Mouse (Mus musculus) MEL (cell line): ENCODE data around the gene Lrrc49. TPM values are rescaled to one million over a fixed set of nuclear protein-coding genes. Genes with fewer than 3 reads are reported as not detected.
A peak's percentile ranks its signal among the peaks of the same experiment; 100 is the strongest.

Source experiments
- DNase-seq: peaks from one replicate; pipeline ENCODE4 v3.0.0; 2011; ENCODE audit warnings: low read depth, low spot score
- H3K27ac ChIP-seq: 2 replicates; pipeline ENCODE4 v1.5.1; 2012; ENCODE audit warnings: low read depth, mild to moderate bottlenecking, control low read depth, low read length, moderate library complexity; ENCODE audit not compliant: control insufficient read depth
- H3K27me3 ChIP-seq, 2 experiments: fragments of 150-350 bp in 1 of 2; sonication (generic) in 1 of 2; 2 replicates each; pipeline ENCODE4 v1.6.1; 2012; ENCODE audit warnings: low read length in 2 of 2, mild to moderate bottlenecking in 2 of 2, improper control_type of control experiment in 1 of 2, moderate library complexity in 1 of 2; ENCODE audit not compliant: insufficient read depth in 2 of 2, control insufficient read depth in 1 of 2
- H3K36me3 ChIP-seq, 2 experiments: 2 replicates each; pipeline ENCODE4 v1.6.1; 2012 to 2014; ENCODE audit warnings: low read length in 2 of 2, improper control_type of control experiment in 1 of 2, inconsistent platforms in 1 of 2, mild to moderate bottlenecking in 1 of 2; ENCODE audit not compliant: insufficient read depth in 2 of 2, control insufficient read depth in 1 of 2
- H3K4me1 ChIP-seq, 2 experiments: fragments of 150-350 bp in 1 of 2; sonication (generic) in 1 of 2; 2 replicates each; pipeline ENCODE4 v1.6.1; 2012; ENCODE audit warnings: low read length in 2 of 2, improper control_type of control experiment in 1 of 2, mild to moderate bottlenecking in 1 of 2; ENCODE audit not compliant: insufficient read depth in 2 of 2, control insufficient read depth in 1 of 2
- H3K4me3 ChIP-seq, 2 experiments: fragments of 150-350 bp in 1 of 2; sonication (generic) in 1 of 2; 2 replicates each; pipeline ENCODE4 v1.5.1; 2012; ENCODE audit warnings: low read depth in 2 of 2, low read length in 2 of 2, mild to moderate bottlenecking in 2 of 2, moderate library complexity in 2 of 2, control low read depth in 1 of 2, improper control_type of control experiment in 1 of 2; ENCODE audit not compliant: control insufficient read depth in 1 of 2, insufficient read depth in 1 of 2
- H3K79me2 ChIP-seq: 2 replicates; pipeline ENCODE4 v1.6.1; 2012; ENCODE audit warnings: mild to moderate bottlenecking, low read length, moderate library complexity; ENCODE audit not compliant: control insufficient read depth, poor library complexity, insufficient read depth
- H3K9ac ChIP-seq: 2 replicates; pipeline ENCODE4 v1.6.1; 2012; ENCODE audit warnings: low read depth, mild to moderate bottlenecking, control low read depth, low read length, moderate library complexity; ENCODE audit not compliant: control insufficient read depth, poor library complexity, severe bottlenecking
- H3K9me3 ChIP-seq: fragments of 150-350 bp; sonication (generic); replicated peaks from 2 replicates; pipeline ENCODE4 v1.6.1; 2012; ENCODE audit warnings: mild to moderate bottlenecking, low read length, improper control_type of control experiment, moderate library complexity; ENCODE audit not compliant: insufficient read depth
- BHLHE40 ChIP-seq: IDR thresholded peaks from 2 replicates; pipeline ENCODE4 v1.6.1; 2012; ENCODE audit warnings: low read depth, mild to moderate bottlenecking, inconsistent platforms, low read length, improper control_type of control experiment, borderline replicate concordance
- CHD1 ChIP-seq: IDR thresholded peaks from 2 replicates; pipeline ENCODE4 v1.6.1; 2012; ENCODE audit warnings: low read depth, mild to moderate bottlenecking, inconsistent platforms, low read length, improper control_type of control experiment
- CTCF ChIP-seq, 3 experiments: IDR thresholded peaks in 2 of 3; conservative IDR thresholded peaks in 1 of 3; 2 replicates each; pipeline ENCODE4 v1.5.1; 2011 to 2012; ENCODE audit warnings: low read length in 3 of 3, low read depth in 2 of 3, mild to moderate bottlenecking in 2 of 3, improper control_type of control experiment in 1 of 3, inconsistent platforms in 1 of 3, mixed read lengths in 1 of 3, moderate library complexity in 1 of 3; ENCODE audit not compliant: control insufficient read depth in 1 of 3, insufficient read depth in 1 of 3, poor library complexity in 1 of 3, severe bottlenecking in 1 of 3
- E2F4 ChIP-seq: IDR thresholded peaks from 2 replicates; pipeline ENCODE4 v1.6.1; 2011; ENCODE audit warnings: low read depth, low read length, improper control_type of control experiment, borderline replicate concordance
- ELF1 ChIP-seq: IDR thresholded peaks from 2 replicates; pipeline ENCODE4 v1.6.1; 2014; ENCODE audit warnings: low read depth, mild to moderate bottlenecking, inconsistent platforms, low read length, improper control_type of control experiment, moderate library complexity
- GATA1 ChIP-seq: IDR thresholded peaks from 2 replicates; pipeline ENCODE4 v1.6.1; 2011; ENCODE audit warnings: low read depth, low read length, improper control_type of control experiment
- HCFC1 ChIP-seq: IDR thresholded peaks from 2 replicates; pipeline ENCODE4 v1.6.1; 2012; ENCODE audit warnings: low read depth, mild to moderate bottlenecking, inconsistent platforms, low read length, improper control_type of control experiment, moderate library complexity
- JUND ChIP-seq: IDR thresholded peaks from 2 replicates; pipeline ENCODE4 v1.6.1; 2011; ENCODE audit warnings: low read depth, mild to moderate bottlenecking, improper control_type of control experiment, low read length
- MAFK ChIP-seq: IDR thresholded peaks from 2 replicates; pipeline ENCODE4 v1.6.1; 2011; ENCODE audit warnings: low read depth, mild to moderate bottlenecking, low read length, improper control_type of control experiment, borderline replicate concordance
- MAZ ChIP-seq: IDR thresholded peaks from 2 replicates; pipeline ENCODE4 v1.6.1; 2012; ENCODE audit warnings: low read depth, mild to moderate bottlenecking, inconsistent platforms, low read length, improper control_type of control experiment
- MEF2A ChIP-seq: IDR thresholded peaks from 2 replicates; pipeline ENCODE4 v1.6.1; 2014; ENCODE audit warnings: low read depth, mild to moderate bottlenecking, inconsistent platforms, low read length, improper control_type of control experiment; ENCODE audit not compliant: poor library complexity, insufficient replicate concordance, severe bottlenecking; ENCODE audit errors: extremely low read depth
- MYB ChIP-seq: IDR thresholded peaks from 2 replicates; pipeline ENCODE4 v1.6.1; 2011; ENCODE audit warnings: mild to moderate bottlenecking, low read depth, low read length, improper control_type of control experiment
- MYC ChIP-seq: IDR thresholded peaks from 2 replicates; pipeline ENCODE4 v1.6.1; 2011; ENCODE audit warnings: low read depth, mild to moderate bottlenecking, low read length, improper control_type of control experiment, moderate library complexity
- NELFE ChIP-seq: IDR thresholded peaks from 2 replicates; pipeline ENCODE4 v1.6.1; 2011; ENCODE audit warnings: low read depth, low read length, improper control_type of control experiment
- NRF1 ChIP-seq: IDR thresholded peaks from 2 replicates; pipeline ENCODE4 v1.6.1; 2014; ENCODE audit warnings: low read depth, mild to moderate bottlenecking, inconsistent platforms, low read length, improper control_type of control experiment, moderate library complexity; ENCODE audit not compliant: poor library complexity, insufficient read depth, severe bottlenecking
- POLR2AphosphoS2 ChIP-seq: IDR thresholded peaks from 2 replicates; pipeline ENCODE4 v1.6.1; 2011; ENCODE audit warnings: low read length, improper control_type of control experiment
- POLR2AphosphoS5 ChIP-seq: IDR thresholded peaks from 2 replicates; pipeline ENCODE4 v1.6.1; 2012; ENCODE audit warnings: low read depth, borderline replicate concordance, mild to moderate bottlenecking, inconsistent platforms, low read length, moderate library complexity, mixed read lengths
- RAD21 ChIP-seq: IDR thresholded peaks from 2 replicates; pipeline ENCODE4 v1.6.1; 2011; ENCODE audit warnings: mild to moderate bottlenecking, low read depth, low read length, improper control_type of control experiment
- SIN3A ChIP-seq: IDR thresholded peaks from 2 replicates; pipeline ENCODE4 v1.6.1; 2012; ENCODE audit warnings: low read length, improper control_type of control experiment, inconsistent platforms
- SMC3 ChIP-seq: IDR thresholded peaks from 2 replicates; pipeline ENCODE4 v1.6.1; 2011; ENCODE audit warnings: low read depth, low read length, improper control_type of control experiment
- TAL1 ChIP-seq: IDR thresholded peaks from 2 replicates; pipeline ENCODE4 v1.6.1; 2012; ENCODE audit warnings: mild to moderate bottlenecking, inconsistent platforms, low read length, moderate library complexity, mixed read lengths
- UBTF ChIP-seq: IDR thresholded peaks from 2 replicates; pipeline ENCODE4 v1.6.1; 2012; ENCODE audit warnings: low read depth, mild to moderate bottlenecking, inconsistent platforms, low read length, improper control_type of control experiment, moderate library complexity, borderline replicate concordance; ENCODE audit not compliant: insufficient read depth
- ZC3H11A ChIP-seq: IDR thresholded peaks from 2 replicates; pipeline ENCODE4 v1.6.1; 2012; ENCODE audit warnings: low read depth, mild to moderate bottlenecking, inconsistent platforms, low read length, improper control_type of control experiment
- ZKSCAN1 ChIP-seq: IDR thresholded peaks from 2 replicates; pipeline ENCODE4 v1.6.1; 2012; ENCODE audit warnings: low read depth, mild to moderate bottlenecking, inconsistent platforms, low read length, improper control_type of control experiment, moderate library complexity
- ZNF384 ChIP-seq: IDR thresholded peaks from 2 replicates; pipeline ENCODE4 v1.6.1; 2012; ENCODE audit warnings: low read depth, mild to moderate bottlenecking, inconsistent platforms, low read length, improper control_type of control experiment
- polyA plus RNA-seq, 2 experiments: library from polyadenylated mRNA; stranded (reverse) in 1 of 2; unstranded in 1 of 2; fragments of >175 nt in 1 of 2; fragments of >200 nt in 1 of 2; gene quantifications; 2 replicates each; pipeline versions ENCODE4 v1.2.1 to v1.2.4; 2012; ENCODE audit warnings: low replicate concordance in 2 of 2, low read depth in 1 of 2; ENCODE audit not compliant: insufficient read length in 2 of 2, insufficient read depth in 1 of 2, missing spikeins in 1 of 2
- total RNA-seq: library from RNA; depleted of rRNA; stranded (reverse); fragments of 300-350 nt; gene quantifications from 2 replicates; pipeline ENCODE4 v1.2.3, GENCODE M21; 2012

Lrrc49 gene
- total and polyA plus RNA-seq, 3 experiments = 2.7 to 5.5 TPM; not detected in 1

- H3K79me2 ChIP-seq = no peaks in the 10 kb centered on the region
- H3K27ac ChIP-seq = no peak overlapping the region
- DNase-seq = no peak
- no peak overlapping the region for H3K9ac ChIP-seq
- peaks cover 0 to 2% of the 10 kb centered on the region in 2 experiments; a peak in 1 of 4 replicates for H3K36me3 ChIP-seq
- peaks cover 4 to 12% of the 10 kb centered on the region in 2 experiments; a peak in 3 of 4 replicates for H3K27me3 ChIP-seq
- no peaks in the 10 kb centered on the region for H3K4me1 ChIP-seq
- H3K4me3 ChIP-seq = no peak overlapping the region
- H3K9me3 ChIP-seq = no peaks in the 10 kb centered on the region
- TF ChIP-seq TAL1 (no peak), MAZ (no peak), ZC3H11A (peak; percentile 25; the same call in 1 of the 2 replicates), SMC3 (peak; percentile 33), UBTF (no peak), CHD1 (no peak), CTCF (IDR thresholded peaks at IDR 0.05 in 2 of 3, conservative IDR thresholded peaks at IDR 0.05 in 1 of 3; ENCODE audit: control insufficient read depth in 1 of 3, insufficient read depth in 1 of 3, low read depth in 2 of 3, low read length in 3 of 3, poor library complexity in 1 of 3, severe bottlenecking in 1 of 3) (peak; percentile 26 to 51 (median 47); a peak in 5 of 6 replicates), SIN3A (no peak), RAD21 (peak; percentile 44), MYC (no peak), ZKSCAN1 (no peak)
- TF ChIP-seq, all 39 proteins: peak for 4
These were observed 136.7 kb downstream of the Lrrc49 start for GRCm38 (mm10) chr9:60551238-60551637.

- no peaks in the 10 kb centered on the region for H3K9me3 ChIP-seq
- no peak overlapping the region for H3K9ac ChIP-seq
- peaks cover 0 to 3% of the 10 kb centered on the region in 2 experiments; a peak in 1 of 4 replicates for H3K27me3 ChIP-seq
- peak; percentile 36 for DNase-seq
- peaks cover 3 to 25% of the 10 kb centered on the region in 2 experiments for H3K4me1 ChIP-seq
- TF ChIP-seq TAL1 (no peak), MAZ (no peak), GATA1 (no peak), JUND (no peak), HCFC1 (no peak), CTCF (IDR thresholded peaks at IDR 0.05 in 2 of 3, conservative IDR thresholded peaks at IDR 0.05 in 1 of 3; ENCODE audit: control insufficient read depth in 1 of 3, insufficient read depth in 1 of 3, low read depth in 2 of 3, low read length in 3 of 3, poor library complexity in 1 of 3, severe bottlenecking in 1 of 3) (peak; percentile 41 to 69 (median 50)), MAFK (no peak), UBTF (no peak), SMC3 (peak; percentile 59), NELFE (no peak), BHLHE40 (no peak), POLR2AphosphoS2 (no peak), E2F4 (no peak), RAD21 (peak; percentile 20), SIN3A (no peak), ZC3H11A (no peak; the same call in 1 of the 2 replicates), MEF2A (no peak), ELF1 (no peak), MYB (no peak), NRF1 (no peak), ZNF384 (no peak), CHD1 (no peak), MYC (no peak), POLR2AphosphoS5 (no peak)
- H3K27ac ChIP-seq = no peak overlapping the region
- no peaks in the 10 kb centered on the region for H3K79me2 ChIP-seq
- H3K4me3 ChIP-seq = no peak overlapping the region
- H3K36me3 ChIP-seq = peaks cover 0 to 17% of the 10 kb centered on the region in 2 experiments; a peak in 2 of 4 replicates
These were observed 139.8 kb downstream of the Lrrc49 start for GRCm38 (mm10) chr9:60548182-60548581.
